Mouse (Mus musculus): ENCODE data around the gene Ksr2. TPM values are rescaled to one million over a fixed set of nuclear protein-coding genes. Genes with fewer than 3 reads are reported as not detected.

Gene Ksr2
- polyA plus RNA-seq, 1 experiment from 2014 or later, result 0.09 TPM

- Histone ChIP-seq H3K27ac (no peak overlapping the region), H3K4me1 (peaks cover 13% of the 10 kb centered on the region), H3K4me3 (no peak overlapping the region), H3K36me3 (no peaks in the 10 kb centered on the region), H3K9me3 (no peaks in the 10 kb centered on the region), H3K27me3 (ENCODE audit: insufficient read depth, poor library complexity, severe bottlenecking) (no peaks in the 10 kb centered on the region)
- WGBS, result 66% methylated on average over 9 of the region's 9 CpGs
- DNase-seq (ENCODE audit: low spot score), result no peak
Observed at GRCm38 (mm10) chr5:117458899-117459298, 45.1 kb downstream of the Ksr2 start.

GRCm38 (mm10) chr5:117460261-117460660 is 46.5 kb downstream of the Ksr2 start:
- Histone ChIP-seq H3K36me3 (no peaks in the 10 kb centered on the region), H3K9me3 (no peaks in the 10 kb centered on the region), H3K4me1 (peaks cover 13% of the 10 kb centered on the region), H3K4me3 (no peak overlapping the region), H3K27me3 (ENCODE audit: insufficient read depth, poor library complexity, severe bottlenecking) (no peaks in the 10 kb centered on the region), H3K27ac (no peak overlapping the region)
- no peak for DNase-seq (ENCODE audit: low spot score)
- WGBS, result 89% methylated on average over 14 of the region's 14 CpGs

- Histone ChIP-seq H3K9me3 (no peaks in the 10 kb centered on the region), H3K36me3 (no peaks in the 10 kb centered on the region), H3K4me3 (no peak overlapping the region), H3K27ac (no peak overlapping the region), H3K4me1 (no peaks in the 10 kb centered on the region), H3K27me3 (ENCODE audit: insufficient read depth, poor library complexity, severe bottlenecking) (0 out of 2 replicates have a peak, but pooled peaks cover 3% of the 10 kb centered on the region)
- no peak for DNase-seq (ENCODE audit: low spot score)
- 59% methylated on average over 12 of the region's 12 CpGs for WGBS
Observed at GRCm38 (mm10) chr5:117467052-117467451, 53.3 kb downstream of the Ksr2 start.

GRCm38 (mm10) chr5:117468961-117469360 is 55.2 kb downstream of the Ksr2 start:
- WGBS, result 87% methylated on average over 4 of the region's 4 CpGs
- Histone ChIP-seq H3K4me1 (no peaks in the 10 kb centered on the region), H3K27me3 (ENCODE audit: insufficient read depth, poor library complexity, severe bottlenecking) (0 out of 2 replicates have a peak, but pooled peaks cover 3% of the 10 kb centered on the region), H3K4me3 (no peak overlapping the region), H3K27ac (no peak overlapping the region), H3K36me3 (no peaks in the 10 kb centered on the region), H3K9me3 (no peaks in the 10 kb centered on the region)
- DNase-seq (ENCODE audit: low spot score), result no peak

GRCm38 (mm10) chr5:117469572-117469971 is 55.8 kb downstream of the Ksr2 start:
- whole genome bisulfite sequencing, result 66% methylated on average over 8 of the region's 8 CpGs

GRCm38 (mm10) chr5:117481162-117481561 is 67.4 kb downstream of the Ksr2 start:
- 77% methylated on average over 3 of the region's 3 CpGs for WGBS
- no peaks in the 10 kb centered on the region for H3K9me3 ChIP-seq

More at GRCm38 (mm10) chr5:117469572-117469971, 55.8 kb downstream of the Ksr2 start:
- H3K9me3 ChIP-seq, result no peaks in the 10 kb centered on the region
- 0 out of 2 replicates have a peak, but pooled peaks cover 3% of the 10 kb centered on the region for H3K27me3 ChIP-seq (ENCODE audit: insufficient read depth, poor library complexity, severe bottlenecking)
- H3K4me3 ChIP-seq, result no peak overlapping the region
- H3K27ac ChIP-seq, result no peak overlapping the region
- H3K36me3 ChIP-seq, result no peaks in the 10 kb centered on the region
- no peak for DNase-seq (ENCODE audit: low spot score)
- no peaks in the 10 kb centered on the region for H3K4me1 ChIP-seq

GRCm38 (mm10) chr5:117481586-117481985 is 67.8 kb downstream of the Ksr2 start:
- Histone ChIP-seq H3K27ac (no peak overlapping the region), H3K36me3 (no peaks in the 10 kb centered on the region), H3K27me3 (ENCODE audit: insufficient read depth, poor library complexity, severe bottlenecking) (no peaks in the 10 kb centered on the region), H3K4me3 (no peak overlapping the region), H3K4me1 (peaks cover 7% of the 10 kb centered on the region; the same call in 1 of the 2 replicates), H3K9me3 (no peaks in the 10 kb centered on the region)
- WGBS, result 83% methylated on average over 12 of the region's 12 CpGs
- no peak for DNase-seq (ENCODE audit: low spot score)

More at GRCm38 (mm10) chr5:117481162-117481561, 67.4 kb downstream of the Ksr2 start:
- no peak overlapping the region for H3K4me3 ChIP-seq
- H3K27ac ChIP-seq, result no peak overlapping the region
- DNase-seq (ENCODE audit: low spot score), result no peak
- H3K36me3 ChIP-seq, result no peaks in the 10 kb centered on the region
- H3K4me1 ChIP-seq, result peaks cover 7% of the 10 kb centered on the region; the same call in 1 of the 2 replicates
- H3K27me3 ChIP-seq (ENCODE audit: insufficient read depth, poor library complexity, severe bottlenecking), result no peaks in the 10 kb centered on the region

- no peak overlapping the region for H3K4me3 ChIP-seq
- H3K27ac ChIP-seq, result no peak overlapping the region
- H3K27me3 ChIP-seq (ENCODE audit: insufficient read depth, poor library complexity, severe bottlenecking), result no peaks in the 10 kb centered on the region
- no peaks in the 10 kb centered on the region for H3K36me3 ChIP-seq
- peaks cover 7% of the 10 kb centered on the region; the same call in 1 of the 2 replicates for H3K4me1 ChIP-seq
- H3K9me3 ChIP-seq, result no peaks in the 10 kb centered on the region
- WGBS, result 65% methylated on average over 11 of the region's 11 CpGs
- DNase-seq (ENCODE audit: low spot score), result no peak
Observed at GRCm38 (mm10) chr5:117482013-117482412, 68.2 kb downstream of the Ksr2 start.

- H3K4me3 ChIP-seq, result no peak overlapping the region
- no peaks in the 10 kb centered on the region for H3K27me3 ChIP-seq (ENCODE audit: insufficient read depth, poor library complexity, severe bottlenecking)
- no peaks in the 10 kb centered on the region for H3K9me3 ChIP-seq
- no peak for DNase-seq (ENCODE audit: low spot score)
- peaks cover 7% of the 10 kb centered on the region; the same call in 1 of the 2 replicates for H3K4me1 ChIP-seq
- H3K36me3 ChIP-seq, result no peaks in the 10 kb centered on the region
- H3K27ac ChIP-seq, result no peak overlapping the region
- 66% methylated on average over 6 of the region's 6 CpGs for WGBS
Observed at GRCm38 (mm10) chr5:117485411-117485810, 71.6 kb downstream of the Ksr2 start.

- 56% methylated on average over 7 of the region's 7 CpGs for WGBS
- H3K36me3 ChIP-seq, result no peaks in the 10 kb centered on the region
Observed at GRCm38 (mm10) chr5:117486092-117486491, 72.3 kb downstream of the Ksr2 start.

GRCm38 (mm10) chr5:117488155-117488554 is 74.4 kb downstream of the Ksr2 start:
- Histone ChIP-seq H3K27me3 (ENCODE audit: insufficient read depth, poor library complexity, severe bottlenecking) (no peaks in the 10 kb centered on the region), H3K27ac (no peak overlapping the region), H3K9me3 (no peaks in the 10 kb centered on the region), H3K4me3 (no peak overlapping the region), H3K4me1 (peaks cover 13% of the 10 kb centered on the region), H3K36me3 (no peaks in the 10 kb centered on the region)
- no peak for DNase-seq (ENCODE audit: low spot score)
- WGBS, result 78% methylated on average over 6 of the region's 6 CpGs

More at GRCm38 (mm10) chr5:117486092-117486491, 72.3 kb downstream of the Ksr2 start:
- H3K27me3 ChIP-seq (ENCODE audit: insufficient read depth, poor library complexity, severe bottlenecking), result no peaks in the 10 kb centered on the region
- H3K4me3 ChIP-seq, result no peak overlapping the region
- no peak overlapping the region for H3K27ac ChIP-seq
- peaks cover 7% of the 10 kb centered on the region; the same call in 1 of the 2 replicates for H3K4me1 ChIP-seq
- DNase-seq (ENCODE audit: low spot score), result no peak
- no peaks in the 10 kb centered on the region for H3K9me3 ChIP-seq

- Histone ChIP-seq H3K4me3 (no peak overlapping the region), H3K27ac (no peak overlapping the region), H3K9me3 (no peaks in the 10 kb centered on the region), H3K27me3 (ENCODE audit: insufficient read depth, poor library complexity, severe bottlenecking) (no peaks in the 10 kb centered on the region), H3K4me1 (peaks cover 19% of the 10 kb centered on the region), H3K36me3 (no peaks in the 10 kb centered on the region)
- DNase-seq (ENCODE audit: low spot score), result no peak
- WGBS, result 83% methylated on average over 16 of the region's 16 CpGs
Observed at GRCm38 (mm10) chr5:117488670-117489325, 75.0 kb downstream of the Ksr2 start.

GRCm38 (mm10) chr5:117492933-117493863 is 79.4 kb downstream of the Ksr2 start:
- H3K36me3 ChIP-seq, result no peaks in the 10 kb centered on the region
- WGBS, result 26% methylated on average over 31 of the region's 31 CpGs
- H3K4me3 ChIP-seq, result peak overlapping the region; percentile 36
- H3K9me3 ChIP-seq, result no peaks in the 10 kb centered on the region
- H3K27ac ChIP-seq, result no peak overlapping the region
- H3K4me1 ChIP-seq, result peaks cover 12% of the 10 kb centered on the region
- H3K27me3 ChIP-seq (ENCODE audit: insufficient read depth, poor library complexity, severe bottlenecking), result no peaks in the 10 kb centered on the region
- peak; percentile 90 for DNase-seq (ENCODE audit: low spot score)

All from heart, embryonic 10.5 days (tissue).